Mouse (Mus musculus) activated CD4-positive, CD25-positive, alpha-beta regulatory T cell, adult 4 months (primary cell): ENCODE results near the gene Acer3. TPM values are rescaled to one million over a fixed set of nuclear protein-coding genes. Genes with fewer than 3 reads are reported as not detected.
"Not testable (repeated sequence)": the region's sequence is repeated elsewhere in the genome, so short reads cannot be mapped to it uniquely, and the experiment has no call there.

Experiments used
- ATAC-seq: one replicate; pipeline ENCODE4 v1.8.0; 2017
- polyA plus RNA-seq, 2 experiments: library from polyadenylated mRNA; unstranded; fragments of 100-300 nt; shearing (Covaris generic); gene quantifications; one replicate each; pipeline ENCODE4 v1.2.1; 2017

The Acer3 gene
- polyA plus RNA-seq, 2 experiments from 2014 or later = 12.7 to 13.0 TPM

GRCm38 (mm10) chr7:98276263-98276662, 44.7 kb downstream of the Acer3 start:
- ATAC-seq = no peak

- not testable (repeated sequence) for ATAC-seq
These were observed 52.8 kb downstream of the Acer3 start for GRCm38 (mm10) chr7:98268166-98268565.

GRCm38 (mm10) chr7:98252520-98252919, 68.5 kb downstream of the Acer3 start:
- ATAC-seq = peak; percentile 71

- ATAC-seq = no peak
These were observed 84.2 kb downstream of the Acer3 start for GRCm38 (mm10) chr7:98236686-98237359.

- ATAC-seq = no peak
These were observed 97.2 kb downstream of the Acer3 start for GRCm38 (mm10) chr7:98223796-98224195.

GRCm38 (mm10) chr7:98216713-98217112, 104.3 kb downstream of the Acer3 start:
- no peak for ATAC-seq

GRCm38 (mm10) chr7:98202946-98203345, 118.1 kb downstream of the Acer3 start:
- no peak for ATAC-seq

- no peak for ATAC-seq
These were observed 119.4 kb downstream of the Acer3 start for GRCm38 (mm10) chr7:98201493-98202028.

GRCm38 (mm10) chr7:98200396-98200795, 120.6 kb downstream of the Acer3 start:
- no peak for ATAC-seq

GRCm38 (mm10) chr7:98199381-98199780, 121.6 kb downstream of the Acer3 start, which contains the start of gene B3gnt6:
Gene B3gnt6 (minus strand): TSS chr7:98199481.
- no peak for ATAC-seq

- ATAC-seq = no peak
These were observed 125.7 kb downstream of the Acer3 start for GRCm38 (mm10) chr7:98195151-98195801.

- ATAC-seq = peak; percentile 54
These were observed 126.8 kb downstream of the Acer3 start for GRCm38 (mm10) chr7:98194026-98194792.

GRCm38 (mm10) chr7:98193515-98194025, 127.4 kb downstream of the Acer3 start:
- peak; percentile 44 for ATAC-seq

- no peak for ATAC-seq
These were observed 129.3 kb downstream of the Acer3 start for GRCm38 (mm10) chr7:98191571-98192250.

GRCm38 (mm10) chr7:98190578-98190977, 130.4 kb downstream of the Acer3 start:
- no peak for ATAC-seq

GRCm38 (mm10) chr7:98189745-98190144, 131.3 kb downstream of the Acer3 start:
- ATAC-seq = no peak

GRCm38 (mm10) chr7:98188680-98189079, 132.3 kb downstream of the Acer3 start:
- no peak for ATAC-seq

- no peak for ATAC-seq
These were observed 132.8 kb downstream of the Acer3 start for GRCm38 (mm10) chr7:98188238-98188637.

GRCm38 (mm10) chr7:98187332-98187731, 133.7 kb downstream of the Acer3 start:
- ATAC-seq = not testable (repeated sequence)

- no peak for ATAC-seq
These were observed 134.4 kb downstream of the Acer3 start for GRCm38 (mm10) chr7:98186637-98187036.

- no peak for ATAC-seq
These were observed 135.7 kb downstream of the Acer3 start for GRCm38 (mm10) chr7:98185326-98185725.

- no peak for ATAC-seq
These were observed 142.3 kb downstream of the Acer3 start for GRCm38 (mm10) chr7:98178560-98179231.
